Mouse (Mus musculus) heart, embryonic 14.5 days (tissue): ENCODE results near the gene Catsper1. TPM values are rescaled to one million over a fixed set of nuclear protein-coding genes. Genes with fewer than 3 reads are reported as not detected.

Experiments used
- ATAC-seq: fragments of 200-750 bp; cut with Nextera tagmentation; 2 replicates; pipeline ENCODE4 v1.8.0; 2017; ENCODE audit warnings: low read depth, moderate TSS enrichment; ENCODE audit not compliant: insufficient number of reproducible peaks, insufficient read depth, low FRiP score
- H3K27ac ChIP-seq, 2 experiments: fragments of 200-500 bp in 1 of 2; fragments of 300-500 bp in 1 of 2; sonication (generic) in 1 of 2; replicated peaks in 1 of 2; 2 replicates each; pipeline ENCODE4 v1.5.1; 2012 to 2014; ENCODE audit warnings: low read depth in 2 of 2, low read length in 2 of 2, control low read depth in 1 of 2, mild to moderate bottlenecking in 1 of 2, mixed read lengths in 1 of 2; ENCODE audit not compliant: control insufficient read depth in 1 of 2, insufficient read depth in 1 of 2
- H3K27me3 ChIP-seq: fragments of 300-500 bp; sonication (generic); 2 replicates; pipeline ENCODE4 v1.6.1; 2014; ENCODE audit warnings: mild to moderate bottlenecking, low read length, control low read depth; ENCODE audit not compliant: control insufficient read depth, insufficient read depth
- H3K36me3 ChIP-seq: fragments of 300-500 bp; sonication (generic); 2 replicates; pipeline ENCODE4 v1.6.1; 2014; ENCODE audit warnings: mild to moderate bottlenecking, control low read depth, low read length, mixed read lengths; ENCODE audit not compliant: control insufficient read depth, insufficient read depth
- H3K4me1 ChIP-seq, 2 experiments: fragments of 200-500 bp in 1 of 2; fragments of 300-500 bp in 1 of 2; sonication (generic) in 1 of 2; 2 replicates each; pipeline ENCODE4 v1.6.1; 2012 to 2014; ENCODE audit warnings: low read length in 2 of 2, control low read depth in 1 of 2, mixed read lengths in 1 of 2; ENCODE audit not compliant: control insufficient read depth in 2 of 2, insufficient read depth in 2 of 2
- H3K4me2 ChIP-seq: fragments of 300-500 bp; sonication (generic); 2 replicates; pipeline ENCODE4 v1.6.1; 2014; ENCODE audit warnings: mild to moderate bottlenecking, low read length
- H3K4me3 ChIP-seq, 2 experiments: fragments of 200-500 bp in 1 of 2; fragments of 300-500 bp in 1 of 2; sonication (generic) in 1 of 2; 2 replicates each; pipeline ENCODE4 v1.5.1; 2012 to 2014; ENCODE audit warnings: low read length in 2 of 2, mild to moderate bottlenecking in 2 of 2, control low read depth in 1 of 2, low read depth in 1 of 2, moderate library complexity in 1 of 2; ENCODE audit not compliant: control insufficient read depth in 1 of 2, insufficient read depth in 1 of 2
- H3K9ac ChIP-seq: fragments of 300-500 bp; sonication (generic); 2 replicates; pipeline ENCODE4 v1.6.1; 2014; ENCODE audit warnings: mild to moderate bottlenecking, low read length
- H3K9me3 ChIP-seq: fragments of 300-500 bp; sonication (generic); 2 replicates; pipeline ENCODE4 v1.6.1; 2016; ENCODE audit warnings: low read length, control low read depth; ENCODE audit not compliant: control insufficient read depth
- WGBS: fragments of 180-500 bp; shearing (Covaris S2); extraction: QIAGEN DNeasy Blood & Tissue Kit; methylation state at CpG from one replicate; pipeline ENCODE4 v1.1.7; 2014; 5-methylcytosine and 5-hydroxymethylcytosine counted together
- polyA plus RNA-seq: library from polyadenylated mRNA; unstranded; fragments of >200 nt; fragmentation: Nextera tagmentation; extraction: Ambion mirVana; gene quantifications from 2 replicates; pipeline ENCODE4 v1.2.1, GENCODE M21; 2014

Catsper1 gene
- polyA plus RNA-seq, 1 experiment from 2014 or later = not detected

GRCm38 (mm10) chr19:5388588-5389242 is 53.2 kb downstream of the Catsper1 start, which contains the start of gene Sart1:
Gene Sart1, minus strand, starts transcription at chr19:5388703.
- Histone ChIP-seq H3K27ac (peak within 1 kb of the TSS; percentile 81 to 84), H3K4me3 (peak within 1 kb of the TSS; percentile 85 to 92), H3K4me1 (peaks cover 19 to 35% of the 10 kb centered on the region in 2 experiments), H3K36me3 (peaks cover 22% of the 10 kb centered on the region), H3K4me2 (peak within 1 kb of the TSS; percentile 84), H3K9me3 (no peaks in the 10 kb centered on the region), H3K9ac (peak within 1 kb of the TSS; percentile 89), H3K27me3 (no peaks in the 10 kb centered on the region)
- WGBS = 2% methylated on average over 43 of the region's 43 CpGs
- ATAC-seq = peak; percentile 91

- no peaks in the 10 kb centered on the region for H3K27me3 ChIP-seq
- no peak for ATAC-seq
- H3K27ac ChIP-seq = peak overlapping the region; percentile 14 to 81; a peak in 3 of 4 replicates
- peak overlapping the region; percentile 84 for H3K4me2 ChIP-seq
- 12% methylated on average over 12 of the region's 12 CpGs for WGBS
- H3K4me3 ChIP-seq = peak overlapping the region; percentile 85 to 92
- peaks cover 20 to 35% of the 10 kb centered on the region in 2 experiments for H3K4me1 ChIP-seq
- H3K9ac ChIP-seq = peak overlapping the region; percentile 89
- H3K36me3 ChIP-seq = peaks cover 12% of the 10 kb centered on the region
- no peaks in the 10 kb centered on the region for H3K9me3 ChIP-seq
Observed at GRCm38 (mm10) chr19:5389647-5390046, 54.1 kb downstream of the Catsper1 start.

GRCm38 (mm10) chr19:5390416-5390815 is 54.9 kb downstream of the Catsper1 start:
- Histone ChIP-seq H3K36me3 (peaks cover 5% of the 10 kb centered on the region), H3K9me3 (no peaks in the 10 kb centered on the region), H3K4me3 (peak overlapping the region in 1 of 2 experiments; percentile 92; a peak in 3 of 4 replicates), H3K27ac (peak overlapping the region; percentile 3 to 81; a peak in 2 of 4 replicates), H3K9ac (peak overlapping the region; percentile 89; the same call in 1 of the 2 replicates), H3K27me3 (no peaks in the 10 kb centered on the region), H3K4me1 (peaks cover 21 to 35% of the 10 kb centered on the region in 2 experiments), H3K4me2 (peak overlapping the region; percentile 84)
- WGBS = 49% methylated on average over 8 of the region's 8 CpGs
- no peak for ATAC-seq

GRCm38 (mm10) chr19:5392892-5393291 is 57.4 kb downstream of the Catsper1 start:
- Histone ChIP-seq H3K27me3 (no peaks in the 10 kb centered on the region), H3K4me3 (no peak overlapping the region), H3K4me2 (no peak overlapping the region), H3K9me3 (no peaks in the 10 kb centered on the region), H3K9ac (peak overlapping the region; percentile 38), H3K4me1 (peaks cover 19 to 27% of the 10 kb centered on the region in 2 experiments), H3K36me3 (no peaks in the 10 kb centered on the region), H3K27ac (peak overlapping the region; percentile 74 to 80)
- 21% methylated on average over 4 of the region's 4 CpGs for WGBS
- no peak for ATAC-seq

Other genes with a start within 250 kb of the Catsper1 start
- 112 and 122 TPM in 2 replicates for gene Yif1a, start 247.2 kb upstream of the Catsper1 start, polyA plus RNA-seq
- gene Cnih2, start 237.2 kb upstream of the Catsper1 start, polyA plus RNA-seq = 4.4 and 5.4 TPM in 2 replicates
- 223 and 231 TPM in 2 replicates for gene Rab1b, start 228.7 kb upstream of the Catsper1 start, polyA plus RNA-seq
- gene Klc2, start 217.2 kb upstream of the Catsper1 start, polyA plus RNA-seq = 16.5 and 20.7 TPM in 2 replicates
- gene Pacs1, start 62.6 kb upstream of the Catsper1 start, polyA plus RNA-seq = 20.9 TPM in 2 replicates
- 201 and 208 TPM in 2 replicates for gene Sf3b2, start 40.3 kb upstream of the Catsper1 start, polyA plus RNA-seq
- gene Gal3st3, start 37.4 kb upstream of the Catsper1 start, polyA plus RNA-seq = 6.4 and 6.7 TPM in 2 replicates
- 0.92 and 0.95 TPM in 2 replicates for gene Cst6, start 13.8 kb downstream of the Catsper1 start, polyA plus RNA-seq
- gene Eif1ad, start 31.0 kb downstream of the Catsper1 start, polyA plus RNA-seq = 37.4 and 42.1 TPM in 2 replicates
- 453 and 486 TPM in 2 replicates for gene Banf1, start 31.4 kb downstream of the Catsper1 start, polyA plus RNA-seq
- gene Sart1, start 53.0 kb downstream of the Catsper1 start, polyA plus RNA-seq = 39.5 and 39.6 TPM in 2 replicates
- gene Tsga10ip, start 66.8 kb downstream of the Catsper1 start, polyA plus RNA-seq = 1.6 and 3.0 TPM in 2 replicates
- 154 and 178 TPM in 2 replicates for gene Drap1, start 89.2 kb downstream of the Catsper1 start, polyA plus RNA-seq
- 23.7 and 35.0 TPM in 2 replicates for gene AI837181, start 89.4 kb downstream of the Catsper1 start, polyA plus RNA-seq
- not detected in 2 replicates for gene Fosl1, start 111.8 kb downstream of the Catsper1 start, polyA plus RNA-seq
- gene Ccdc85b, start 122.2 kb downstream of the Catsper1 start, polyA plus RNA-seq = 9.0 and 10.4 TPM in 2 replicates
- 101 and 120 TPM in 2 replicates for gene Fibp, start 124.9 kb downstream of the Catsper1 start, polyA plus RNA-seq
- gene Ctsw, start 132.8 kb downstream of the Catsper1 start, polyA plus RNA-seq = 0.84 and 1.4 TPM in 2 replicates
- gene Efemp2, start 138.2 kb downstream of the Catsper1 start, polyA plus RNA-seq = 60.8 and 68.9 TPM in 2 replicates
- gene Mus81, start 152.7 kb downstream of the Catsper1 start, polyA plus RNA-seq = 36.6 and 37.5 TPM in 2 replicates
- 1,876 and 1,886 TPM in 2 replicates for gene Cfl1, start 154.7 kb downstream of the Catsper1 start, polyA plus RNA-seq
- gene 1700020D05Rik, start 168.0 kb downstream of the Catsper1 start, polyA plus RNA-seq = 0.20 TPM in 2 replicates
- 16.5 and 17.9 TPM in 2 replicates for gene Snx32, start 174.8 kb downstream of the Catsper1 start, polyA plus RNA-seq
- 0.09 TPM in 1 of 2 replicates, not detected in the other for gene Ovol1, start 224.9 kb downstream of the Catsper1 start, polyA plus RNA-seq
- 2.5 and 3.0 TPM in 2 replicates for gene Ap5b1, start 232.3 kb downstream of the Catsper1 start, polyA plus RNA-seq